Mouse (Mus musculus) kidney, postnatal 4 days (tissue): ENCODE results near the gene Lce1a2.

ENCODE experiments used
- DNase-seq, 2 experiments: peaks; one replicate each; pipeline ENCODE4 v3.0.0; 2021; ENCODE audit warnings: mixed read lengths in 2 of 2

Lce1a2 gene

GRCm38 (mm10) chr3:92670215-92670614 is at the start of gene Lce1a2:
TSS of gene Lce1a2 (minus strand) at chr3:92670315.
- no peak for DNase-seq

- no peak for DNase-seq
Measured at GRCm38 (mm10) chr3:92715122-92715521, 45.0 kb upstream of the Lce1a2 start.

GRCm38 (mm10) chr3:92708974-92709373 is 38.9 kb upstream of the Lce1a2 start, which contains the start of gene Lce1e:
TSS of gene Lce1e (minus strand) at chr3:92709074.
- DNase-seq, result no peak

- DNase-seq, result no peak
Measured at GRCm38 (mm10) chr3:92694613-92695012, 24.5 kb upstream of the Lce1a2 start.

- DNase-seq, result no peak
Measured at GRCm38 (mm10) chr3:92691688-92692087, 21.6 kb upstream of the Lce1a2 start.

GRCm38 (mm10) chr3:92689154-92689553 is 19.0 kb upstream of the Lce1a2 start:
- DNase-seq, result peak; percentile 30 to 40

GRCm38 (mm10) chr3:92687110-92687509 is 17.0 kb upstream of the Lce1a2 start, which contains the start of gene Lce1d:
TSS of gene Lce1d (minus strand) at chr3:92687210.
- no peak for DNase-seq

GRCm38 (mm10) chr3:92678947-92679346 is 8.8 kb upstream of the Lce1a2 start, which contains the start of gene Lce1c:
TSS of gene Lce1c (plus strand) at chr3:92679247.
- DNase-seq, result no peak

GRCm38 (mm10) chr3:92656826-92657225 is 13.3 kb downstream of the Lce1a2 start, which contains the start of gene Lce1b:
TSS of gene Lce1b (minus strand) at chr3:92656926.
- no peak for DNase-seq

- DNase-seq, result no peak
Measured at GRCm38 (mm10) chr3:92648207-92648606, 21.9 kb downstream of the Lce1a2 start, which contains the start of gene Lce1a1. TSS of gene Lce1a1 (minus strand) at chr3:92648307.

- DNase-seq, result no peak
Measured at GRCm38 (mm10) chr3:92639854-92640253, 30.3 kb downstream of the Lce1a2 start.

GRCm38 (mm10) chr3:92638653-92638991 is 31.5 kb downstream of the Lce1a2 start:
- no peak for DNase-seq

- no peak for DNase-seq
Measured at GRCm38 (mm10) chr3:92637745-92638652, 32.1 kb downstream of the Lce1a2 start.

GRCm38 (mm10) chr3:92621560-92621959 is 48.6 kb downstream of the Lce1a2 start, which contains the start of gene Lce6a:
TSS of gene Lce6a (minus strand) at chr3:92621660.
- DNase-seq, result no peak
